Mouse (Mus musculus) olfactory bulb, adult 2 months (tissue): ENCODE results near the gene Adarb1. TPM values are rescaled to one million over a fixed set of nuclear protein-coding genes. Genes with fewer than 3 reads are reported as not detected.
A peak's percentile ranks its signal among the peaks of the same experiment; 100 is the strongest.

Experiments
- H3K27ac ChIP-seq: fragments of 200-500 bp; 2 replicates; pipeline ENCODE4 v1.5.1; 2012; ENCODE audit warnings: low read depth, low read length; ENCODE audit not compliant: insufficient read depth
- H3K4me1 ChIP-seq: fragments of 200-500 bp; 2 replicates; pipeline ENCODE4 v1.6.1; 2012; ENCODE audit warnings: low read length; ENCODE audit not compliant: control insufficient read depth, insufficient read depth
- H3K4me3 ChIP-seq: fragments of 200-500 bp; 2 replicates; pipeline ENCODE4 v1.5.1; 2012; ENCODE audit warnings: mild to moderate bottlenecking, low read depth, low read length, moderate library complexity; ENCODE audit not compliant: insufficient read depth
- CTCF ChIP-seq: fragments of 200-500 bp; IDR thresholded peaks from 2 replicates; pipeline ENCODE4 v1.5.1; 2012; ENCODE audit warnings: low read depth, mild to moderate bottlenecking, low read length, moderate library complexity; ENCODE audit not compliant: insufficient read depth
- POLR2A ChIP-seq: fragments of 200-500 bp; IDR thresholded peaks from 2 replicates; pipeline ENCODE4 v1.6.1; 2012; ENCODE audit warnings: mild to moderate bottlenecking, low read depth, low read length, moderate library complexity; ENCODE audit not compliant: insufficient read depth
- WGBS: fragments of 180-500 bp; shearing (Covaris S2); methylation state at CpG from one replicate; pipeline ENCODE4 v1.1.7; 2018; 5-methylcytosine and 5-hydroxymethylcytosine counted together
- polyA plus RNA-seq: library from polyadenylated mRNA; stranded (reverse); fragments of >200 nt; gene quantifications from 2 replicates; pipeline ENCODE4 v1.2.4, GENCODE M21; 2012; ENCODE audit warnings: low replicate concordance; ENCODE audit not compliant: missing spikeins, insufficient read depth, insufficient read length

The Adarb1 gene
- polyA plus RNA-seq, result 127 TPM in 1 of 2 replicates, not detected in the other

DNA sequence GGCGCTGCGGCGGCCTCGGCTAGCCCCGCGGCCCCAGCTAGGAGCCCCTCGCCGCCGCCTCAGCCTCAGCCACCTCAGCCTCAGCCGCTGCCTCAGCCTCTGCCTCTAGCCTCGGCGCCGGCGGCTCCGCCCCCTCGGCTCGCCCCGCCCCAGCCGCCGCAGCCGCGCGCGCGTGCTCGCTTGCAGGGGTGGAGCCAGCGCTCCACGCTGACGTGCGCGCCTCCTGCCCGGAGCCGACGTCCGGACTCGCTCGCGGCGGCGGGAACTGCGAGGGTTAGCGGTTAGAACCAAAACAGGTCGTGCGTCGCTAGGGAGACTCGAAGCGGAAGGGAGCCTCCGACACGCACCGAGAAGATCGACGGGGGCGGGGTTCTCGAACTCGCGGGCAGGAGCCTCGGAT, at the start of gene Adarb1:
Gene Adarb1 (minus strand): TSS at position 133 of the 400 bp plus-strand sequence.
- WGBS, result 2% methylated on average over 57 of the region's 57 CpGs
- Histone ChIP-seq H3K4me1 (peaks cover 16% of the 10 kb centered on the region), H3K4me3 (peak within 1 kb of the TSS; percentile 96), H3K27ac (peak within 1 kb of the TSS; percentile 29)
- TF ChIP-seq POLR2A (peak; percentile 94), CTCF (no peak)

DNA sequence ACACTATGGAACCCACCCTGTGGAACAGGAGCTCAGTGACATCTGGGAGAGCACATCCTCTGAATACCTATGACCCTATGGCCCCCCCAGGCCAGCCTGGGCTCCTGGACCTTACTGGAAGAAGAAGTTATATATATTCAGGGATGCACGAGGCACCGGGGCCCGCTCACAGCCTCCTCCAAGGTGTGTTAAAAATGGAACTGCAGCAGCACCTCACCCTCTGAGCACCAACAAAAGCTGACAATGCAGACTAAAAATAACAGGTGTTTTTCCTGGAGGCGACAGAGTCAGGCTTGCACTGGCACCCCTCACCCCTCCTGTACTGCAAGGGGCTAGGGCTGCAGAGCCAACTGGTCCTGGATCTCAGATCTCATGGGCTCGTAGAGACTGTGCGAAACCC, 49.3 kb upstream of the Adarb1 start:
- Histone ChIP-seq H3K27ac (no peak overlapping the region), H3K4me1 (peaks cover 40% of the 10 kb centered on the region), H3K4me3 (no peak overlapping the region)
- 60% methylated on average over 6 of the region's 6 CpGs for WGBS
- no peak for TF ChIP-seq CTCF
- no peak for TF ChIP-seq POLR2A

DNA sequence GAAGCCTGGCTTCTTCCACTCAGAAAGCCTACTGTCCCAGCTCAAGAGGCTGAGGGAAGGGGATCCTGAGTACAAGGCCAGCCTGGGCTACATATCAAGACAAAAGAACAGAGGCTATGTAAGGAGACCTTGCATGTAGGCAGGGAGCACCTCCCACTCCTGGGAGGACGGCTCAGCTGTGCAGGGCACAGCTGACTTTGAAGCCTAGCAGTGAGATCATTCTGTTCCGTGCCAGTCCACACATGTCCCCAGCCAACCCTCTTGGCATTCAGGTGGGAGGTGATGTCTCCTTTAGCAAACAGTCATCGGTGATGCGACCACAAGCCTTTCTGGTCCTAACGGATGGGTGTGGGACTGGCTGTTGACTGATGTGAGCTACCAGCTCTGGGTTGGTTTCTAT, 47.8 kb upstream of the Adarb1 start:
- Histone ChIP-seq H3K27ac (no peak overlapping the region), H3K4me1 (peaks cover 40% of the 10 kb centered on the region), H3K4me3 (no peak overlapping the region)
- 44% methylated on average over 5 of the region's 5 CpGs for WGBS
- no peak for TF ChIP-seq CTCF
- TF ChIP-seq POLR2A, result no peak

DNA sequence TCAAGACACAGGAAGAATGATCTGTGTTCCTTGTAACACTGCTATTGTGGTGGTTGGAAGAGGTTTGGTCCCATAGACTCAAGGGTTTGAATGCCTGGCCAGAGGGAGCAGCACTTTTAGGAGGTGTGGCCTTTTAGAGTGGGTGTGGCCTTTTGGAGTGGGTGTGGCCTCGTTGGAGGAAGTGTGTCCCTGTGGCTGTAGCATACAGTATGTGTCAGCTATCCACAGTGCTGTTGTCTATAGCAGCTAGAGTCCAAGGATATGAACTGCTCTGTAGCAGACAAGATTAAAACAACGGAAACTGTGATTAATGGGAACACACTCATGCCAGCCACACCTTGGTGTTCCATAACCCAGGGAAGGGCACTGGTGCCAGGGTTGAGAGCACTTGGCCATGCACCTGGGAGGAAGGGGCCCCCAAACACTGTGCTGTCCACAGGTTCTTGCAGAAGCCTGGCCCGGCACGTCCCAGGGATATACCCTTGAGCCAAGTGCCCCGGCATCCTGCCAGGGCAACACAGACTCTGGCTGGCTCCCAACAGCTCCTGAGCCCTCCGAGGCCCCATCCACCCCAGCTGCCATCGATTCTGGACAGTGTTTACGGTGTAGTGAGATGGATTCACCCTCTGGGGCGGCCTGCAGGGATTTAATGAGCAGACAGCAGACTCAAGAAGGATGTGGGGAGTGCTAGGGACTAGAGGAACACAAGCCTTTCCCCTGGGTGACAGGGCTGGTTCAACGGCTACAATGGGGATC, 46.3 kb upstream of the Adarb1 start:
- WGBS, result 40% methylated on average over 10 of the region's 10 CpGs
- TF ChIP-seq POLR2A (no peak), CTCF (no peak)
- Histone ChIP-seq H3K4me1 (peaks cover 42% of the 10 kb centered on the region), H3K27ac (no peak overlapping the region), H3K4me3 (no peak overlapping the region)

DNA sequence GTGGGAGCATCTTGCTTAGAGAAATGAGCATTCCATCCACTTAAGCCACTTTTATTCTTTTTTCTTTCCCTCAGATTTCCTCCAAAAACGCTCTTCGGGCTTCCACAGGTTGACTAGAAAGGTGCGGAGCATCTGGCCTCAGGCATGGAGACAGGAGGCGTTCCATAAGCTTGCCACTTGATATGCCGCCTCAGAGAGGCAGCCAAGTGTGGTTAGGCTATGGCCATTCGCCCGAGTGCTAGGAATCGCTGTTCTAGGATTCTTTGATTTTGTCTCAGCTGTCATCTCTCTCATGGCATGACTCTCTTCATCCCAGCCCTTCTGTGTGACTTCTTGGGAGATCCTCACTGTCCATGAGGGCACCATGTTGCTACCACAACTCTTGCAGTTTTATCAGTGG, 43.1 kb upstream of the Adarb1 start:
- peaks cover 33% of the 10 kb centered on the region for H3K4me1 ChIP-seq

DNA sequence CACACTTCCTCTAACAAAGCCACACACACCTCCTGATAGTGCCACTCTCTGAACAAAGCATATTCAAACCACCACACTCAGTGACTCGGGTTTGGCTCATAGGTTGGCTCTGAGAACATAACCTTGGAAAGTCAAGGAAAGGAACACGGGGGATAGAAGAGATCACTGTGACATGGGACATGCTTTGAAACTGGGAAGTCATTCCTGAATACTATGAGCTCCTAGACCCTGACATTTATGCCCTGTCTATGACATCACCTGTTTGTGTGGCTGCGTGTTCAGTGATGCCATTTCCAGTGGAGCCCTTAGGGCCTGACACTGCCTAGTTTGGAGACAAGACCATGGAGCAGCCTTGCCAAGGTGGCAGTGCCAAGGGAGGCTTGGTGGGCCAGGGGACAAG, 39.6 kb upstream of the Adarb1 start:
- Histone ChIP-seq H3K27ac (no peak overlapping the region), H3K4me1 (peaks cover 30% of the 10 kb centered on the region), H3K4me3 (no peak overlapping the region)
- TF ChIP-seq POLR2A, result no peak
- no peak for TF ChIP-seq CTCF
- WGBS, result 79% methylated on average over 3 of the region's 3 CpGs

More for the DNA sequence above, 43.1 kb upstream of the Adarb1 start:
- 90% methylated on average over 8 of the region's 8 CpGs for WGBS
- Histone ChIP-seq H3K27ac (no peak overlapping the region), H3K4me3 (no peak overlapping the region)
- TF ChIP-seq POLR2A (no peak), CTCF (no peak)

DNA sequence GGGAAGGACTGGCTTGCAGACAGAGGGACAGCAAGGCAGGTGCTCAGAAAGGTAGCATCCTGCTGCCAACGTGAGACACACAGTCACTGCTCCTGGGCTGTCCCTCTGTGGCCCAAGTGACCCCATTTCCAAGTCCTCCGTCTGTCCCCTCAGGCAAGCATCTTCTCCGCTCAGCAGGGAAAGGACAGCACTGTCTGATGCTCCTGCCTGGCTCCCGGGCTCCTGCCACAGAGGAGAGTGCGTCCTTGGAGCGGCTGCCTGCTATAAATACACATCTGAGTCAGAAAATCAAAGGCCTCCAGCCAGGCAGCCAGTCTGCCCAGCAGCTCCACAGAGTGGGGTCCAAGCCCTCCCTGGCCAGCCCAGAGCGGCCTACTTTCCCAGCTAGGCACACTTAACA, 38.4 kb upstream of the Adarb1 start:
- peak overlapping the region; percentile 70 for H3K27ac ChIP-seq
- TF ChIP-seq CTCF (no peak), POLR2A (no peak)

DNA sequence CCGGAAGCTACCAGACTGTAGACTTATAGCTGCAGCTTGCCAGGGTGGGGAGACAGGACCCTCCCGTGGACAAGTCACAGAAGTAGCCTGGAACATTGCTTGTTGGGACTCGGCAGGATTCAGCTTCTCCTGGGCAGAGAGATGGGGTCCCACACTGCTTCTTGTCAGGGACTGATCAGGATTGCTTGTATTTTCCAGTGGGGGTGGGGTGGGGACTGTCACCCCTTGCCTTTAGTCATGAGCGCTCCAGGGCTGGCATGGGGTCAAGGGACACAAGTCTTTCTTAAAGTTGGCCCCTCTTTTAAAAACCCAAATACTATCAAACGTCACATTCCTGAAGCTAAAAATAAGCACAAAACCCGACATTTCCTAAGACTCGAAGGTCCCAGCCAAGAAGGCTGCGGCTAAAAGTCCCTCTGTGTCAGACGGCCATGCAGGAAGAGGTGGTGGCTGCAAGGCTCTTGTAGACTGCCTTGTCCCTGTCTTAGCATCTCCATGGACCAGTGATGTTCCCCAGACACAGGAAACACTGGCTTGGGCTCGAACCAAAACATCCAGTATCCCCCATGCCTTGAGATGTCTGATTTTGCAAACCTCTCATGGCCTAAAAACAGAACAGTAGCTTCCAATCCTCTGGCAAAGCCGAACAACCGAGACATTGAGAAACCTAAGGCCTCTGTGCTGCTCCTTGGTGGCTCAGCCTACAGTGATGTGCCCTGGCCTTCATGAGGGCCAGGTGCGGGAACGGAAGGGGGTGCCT, 37.4 kb upstream of the Adarb1 start:
- H3K4me1 ChIP-seq, result peaks cover 34% of the 10 kb centered on the region
- WGBS, result 79% methylated on average over 14 of the region's 14 CpGs
- H3K4me3 ChIP-seq, result no peak overlapping the region
- peak overlapping the region; percentile 70; the same call in 1 of the 2 replicates for H3K27ac ChIP-seq
- no peak for TF ChIP-seq POLR2A
- TF ChIP-seq CTCF, result no peak

More for the DNA sequence above, 38.4 kb upstream of the Adarb1 start:
- 45% methylated on average over 7 of the region's 7 CpGs for WGBS
- Histone ChIP-seq H3K4me1 (peaks cover 30% of the 10 kb centered on the region), H3K4me3 (no peak overlapping the region)

DNA sequence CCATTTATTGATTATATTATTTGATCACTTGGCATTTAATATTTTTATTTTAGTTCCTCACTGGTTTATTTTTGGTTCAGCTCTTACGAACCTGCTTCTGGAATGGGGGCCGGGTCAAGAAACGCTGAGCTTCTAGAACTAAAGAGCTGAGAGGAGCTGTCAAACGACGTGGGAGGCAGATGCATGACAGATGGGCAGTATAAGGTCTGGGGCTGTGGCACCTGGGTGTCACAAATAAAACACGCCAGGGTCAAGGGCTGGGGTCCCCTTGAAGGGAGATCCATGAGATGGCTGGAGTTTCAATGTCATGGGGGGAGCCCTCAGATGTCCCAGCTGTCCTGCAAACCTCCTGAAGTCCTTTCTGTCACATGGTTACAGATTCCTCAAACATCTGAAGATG, 36.7 kb upstream of the Adarb1 start:
- 89% methylated on average over 6 of the region's 6 CpGs for WGBS
- H3K4me1 ChIP-seq, result peaks cover 36% of the 10 kb centered on the region
- H3K4me3 ChIP-seq, result no peak overlapping the region
- TF ChIP-seq POLR2A (no peak), CTCF (no peak)
- H3K27ac ChIP-seq, result no peak overlapping the region
